Mouse (Mus musculus) naive thymus-derived CD4-positive, alpha-beta T cell, adult 2 months (primary cell): ENCODE measurements around the gene Ezh1.
A peak's percentile ranks its signal among the peaks of the same experiment; 100 is the strongest.
"Not testable (repeated sequence)": the region's sequence is repeated elsewhere in the genome, so short reads cannot be mapped to it uniquely, and the experiment has no call there.

Experiments
- DNase-seq: peaks from one replicate; pipeline ENCODE4 v3.0.0-alpha.2; 2011; ENCODE audit warnings: low read depth

Ezh1 gene

DNA sequence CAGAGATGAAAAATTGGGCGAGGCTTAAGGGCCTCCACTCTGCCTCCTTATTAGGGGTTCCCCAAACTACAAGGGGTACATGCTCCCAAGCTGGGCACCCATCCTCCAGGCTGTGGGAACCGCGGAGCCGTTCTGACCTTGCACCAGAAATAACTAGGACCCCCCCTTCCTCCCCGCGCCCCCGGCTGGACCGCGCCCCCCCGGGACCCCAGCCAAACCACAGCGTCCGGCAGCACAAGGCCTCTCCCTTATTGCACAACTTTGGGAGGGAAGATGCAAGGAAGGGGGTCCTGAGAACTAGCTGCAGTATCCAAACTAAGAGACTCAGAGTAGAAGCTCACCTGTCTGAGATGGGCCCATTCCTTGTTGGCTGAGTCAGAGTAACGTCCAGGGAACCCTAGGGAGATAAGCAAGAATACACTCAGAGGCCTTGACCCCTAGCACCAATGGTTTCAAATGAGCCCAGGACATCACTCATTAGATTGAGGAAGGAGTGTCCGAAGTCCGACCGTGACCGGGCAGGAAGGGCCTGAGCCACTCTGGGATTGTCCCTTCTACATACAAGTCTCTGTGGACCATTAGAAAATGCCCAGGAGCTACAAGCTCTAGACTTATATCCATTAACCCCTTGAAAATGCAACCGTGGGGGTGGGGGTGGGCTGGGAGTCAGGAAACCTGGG lies 57.8 kb downstream of the Ezh1 start:
- DNase-seq, result no peak

DNA sequence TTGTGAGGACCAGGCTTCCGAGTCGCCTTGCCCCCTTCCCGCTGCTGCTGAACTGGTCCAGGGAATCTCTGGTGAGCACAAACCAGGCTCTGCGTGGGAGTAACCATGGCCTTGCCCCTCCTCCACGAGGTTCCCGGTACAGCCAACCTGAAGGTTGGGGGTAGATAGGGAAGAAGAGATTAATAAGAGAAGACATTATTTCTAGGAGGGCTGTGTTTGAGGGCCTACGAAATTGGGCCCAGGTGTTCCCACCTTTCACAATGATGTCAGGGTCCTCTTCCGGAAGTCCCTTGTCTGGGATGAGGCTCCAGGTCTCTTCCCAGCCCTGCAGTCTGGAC lies 58.3 kb downstream of the Ezh1 start:
- DNase-seq, result no peak

DNA sequence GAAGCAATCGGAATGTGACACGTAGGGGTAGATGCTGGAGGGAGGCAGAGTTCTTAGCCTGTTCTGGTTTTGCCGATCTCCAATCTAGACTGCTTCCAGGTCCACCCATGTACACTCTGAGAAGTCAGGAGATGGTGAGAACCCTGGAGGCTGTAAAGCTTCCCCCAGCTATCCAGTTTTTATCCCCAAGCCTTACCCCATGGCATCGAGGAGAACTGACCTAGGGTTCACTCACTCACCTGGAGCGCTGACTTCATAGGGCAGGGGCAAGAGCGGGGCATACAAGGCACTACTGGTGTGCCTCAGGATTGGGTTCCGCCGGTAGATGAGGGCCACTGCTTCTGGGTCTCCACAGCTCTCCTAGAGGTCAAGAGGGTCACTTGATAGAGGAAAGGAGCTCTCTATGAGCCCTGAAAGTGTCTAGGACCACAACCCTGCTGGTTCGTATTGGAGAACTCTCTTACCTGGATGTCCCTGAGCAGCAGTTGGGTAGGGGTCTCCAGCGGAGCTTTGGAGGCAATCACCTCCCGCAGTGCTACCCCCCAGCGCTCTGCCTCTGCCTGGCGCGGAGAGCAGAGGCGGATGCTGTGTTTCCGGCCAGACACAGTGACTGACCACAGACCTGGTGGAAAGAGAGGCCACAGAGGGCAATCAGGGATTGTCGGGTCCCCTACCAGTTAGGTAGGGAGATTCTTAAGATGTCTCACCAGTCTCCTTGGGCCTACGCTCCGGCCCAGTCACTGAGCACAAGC lies 58.9 kb downstream of the Ezh1 start:
- no peak for DNase-seq

DNA sequence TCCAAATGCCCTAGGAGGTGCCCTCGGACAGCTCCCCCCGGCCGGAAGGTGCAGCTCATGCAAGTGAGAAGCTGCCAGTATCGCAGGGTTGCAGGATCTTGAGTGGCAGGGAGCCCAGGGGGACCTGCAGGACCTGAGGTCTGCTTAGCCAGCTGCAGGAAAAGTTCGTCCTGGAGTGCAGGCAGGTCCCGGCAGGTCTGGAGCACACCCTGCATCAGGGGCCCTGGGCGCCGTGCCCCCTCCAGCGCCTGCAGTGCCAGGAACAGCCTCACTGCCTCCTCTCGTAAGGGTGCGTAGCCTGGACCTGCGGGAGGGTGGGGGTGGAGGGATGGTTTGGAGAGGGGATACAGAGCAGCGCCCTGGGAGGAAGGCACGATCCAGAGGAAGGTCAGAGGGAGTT lies 59.9 kb downstream of the Ezh1 start:
- no peak for DNase-seq

DNA sequence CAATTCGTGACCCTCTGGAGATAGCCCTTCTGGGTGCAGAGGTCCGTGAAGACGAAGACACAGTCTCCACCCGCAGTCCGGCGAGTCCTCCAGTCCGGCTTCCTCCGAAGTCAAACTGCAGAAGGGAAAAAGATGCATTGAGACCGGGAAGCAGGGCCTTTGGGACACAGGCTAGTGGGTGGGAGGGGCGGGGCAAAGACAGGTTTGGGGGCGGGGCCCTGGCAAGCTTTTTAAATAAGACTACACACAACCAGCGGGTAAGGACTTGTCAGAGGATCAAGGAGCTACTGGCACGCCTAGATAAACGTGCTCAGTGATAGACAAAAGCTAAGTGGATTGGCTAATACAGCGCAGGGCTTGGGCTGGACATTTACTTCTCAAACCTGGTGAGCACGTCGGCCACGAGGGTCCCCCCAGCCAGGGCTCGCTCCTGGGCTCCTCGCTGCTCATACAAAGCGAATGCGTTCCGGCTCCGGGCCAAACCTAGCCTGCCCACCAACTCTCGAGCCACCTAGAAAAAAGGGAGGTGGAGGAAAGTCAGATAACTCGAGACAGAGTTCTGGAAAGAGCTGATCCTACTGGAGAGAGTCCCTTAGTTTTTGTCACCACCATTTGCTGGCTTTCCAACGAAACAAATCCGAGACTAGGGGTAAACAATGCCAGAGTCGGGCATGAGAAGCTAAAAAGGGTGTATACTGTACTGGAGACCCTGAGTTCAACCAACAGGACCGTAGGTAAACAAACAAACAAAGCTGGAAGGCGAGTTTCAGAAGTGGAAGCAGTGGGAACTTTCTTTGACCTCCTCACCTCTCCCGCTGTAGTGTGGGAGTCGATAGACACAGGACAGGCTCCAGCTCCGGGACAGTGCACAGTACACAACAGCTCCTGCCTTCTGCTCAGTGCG lies 61.3 kb downstream of the Ezh1 start:
- peak; percentile 50 for DNase-seq

DNA sequence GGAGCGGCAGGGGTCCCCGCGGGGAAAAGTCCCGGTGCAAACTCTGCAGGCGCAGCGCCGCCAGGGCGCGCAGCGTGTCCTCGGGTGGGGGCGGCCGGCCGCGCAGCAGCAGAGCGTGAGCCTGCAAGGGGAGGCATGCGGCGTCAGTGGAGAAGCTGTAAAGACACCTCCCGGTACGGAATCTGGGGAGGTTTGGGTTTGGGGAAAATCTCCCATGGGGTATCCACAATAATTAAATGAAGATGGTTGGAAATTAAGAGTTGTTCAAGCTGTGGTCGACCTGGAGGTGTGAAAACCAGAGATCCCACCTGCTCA lies 62.0 kb downstream of the Ezh1 start:
- no peak for DNase-seq

DNA sequence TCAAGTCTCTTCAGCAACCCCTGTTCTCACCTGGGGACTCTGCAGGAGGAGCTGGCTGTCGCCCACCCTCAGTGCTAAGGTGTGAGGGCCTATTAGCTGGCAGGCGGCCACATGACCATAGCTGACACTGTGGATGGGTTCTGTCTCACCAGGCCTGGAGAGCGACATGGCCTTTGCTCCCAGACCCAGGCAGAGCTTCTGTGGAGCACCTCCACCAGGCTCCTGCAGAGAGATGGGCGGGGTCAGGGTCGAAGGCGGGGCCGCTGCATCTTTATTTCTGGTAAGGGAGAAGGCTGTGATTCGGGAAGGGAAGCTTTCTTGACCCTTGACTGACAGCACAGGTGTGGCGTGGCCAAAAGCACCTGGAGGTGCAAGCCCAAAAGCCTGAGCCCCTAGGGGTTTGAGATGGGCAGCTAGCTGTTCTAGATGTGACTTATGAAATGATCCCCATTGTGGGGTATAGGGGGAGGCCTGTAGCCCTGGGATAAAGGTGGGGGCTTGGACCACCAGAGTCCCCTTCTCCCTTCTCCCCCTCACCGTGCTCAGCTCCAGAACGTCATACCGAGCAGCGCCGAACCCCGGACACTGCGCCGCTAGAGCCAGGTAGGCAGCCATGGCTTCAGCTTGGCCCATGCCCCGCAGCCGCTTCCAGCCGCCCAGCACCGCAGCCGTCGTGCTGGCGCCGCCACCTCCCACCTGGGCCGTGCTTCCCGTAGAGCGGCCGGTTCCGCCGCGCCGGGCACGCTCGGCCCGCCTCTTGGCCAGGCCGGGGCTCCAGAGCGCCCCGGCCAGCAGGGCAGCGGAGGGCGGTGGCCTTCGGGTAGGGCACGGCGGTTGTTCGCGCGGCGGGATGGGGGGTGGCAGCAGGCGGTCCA lies 62.5 kb downstream of the Ezh1 start:
- DNase-seq, result peak; percentile 18

DNA sequence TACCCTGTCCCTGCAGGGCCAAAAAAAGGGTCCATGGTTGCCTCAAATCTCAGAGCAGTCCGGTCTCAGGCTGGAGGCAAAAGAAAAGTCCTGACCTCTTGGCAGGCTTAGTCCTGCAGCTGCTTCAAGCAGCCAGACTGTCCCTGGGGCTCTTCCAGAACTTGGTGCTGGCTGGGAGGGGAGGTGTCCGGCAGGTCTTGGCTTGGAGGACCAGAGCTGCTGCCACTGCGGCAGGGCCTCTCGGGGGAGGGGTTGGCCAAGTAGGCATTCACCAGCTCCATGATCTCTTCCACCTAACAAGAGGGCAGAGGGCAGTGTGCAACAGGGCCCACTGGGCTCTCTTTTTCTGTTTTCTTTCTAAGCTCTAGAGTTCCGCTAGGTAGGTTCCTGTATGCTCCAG lies 63.5 kb downstream of the Ezh1 start:
- DNase-seq, result no peak

DNA sequence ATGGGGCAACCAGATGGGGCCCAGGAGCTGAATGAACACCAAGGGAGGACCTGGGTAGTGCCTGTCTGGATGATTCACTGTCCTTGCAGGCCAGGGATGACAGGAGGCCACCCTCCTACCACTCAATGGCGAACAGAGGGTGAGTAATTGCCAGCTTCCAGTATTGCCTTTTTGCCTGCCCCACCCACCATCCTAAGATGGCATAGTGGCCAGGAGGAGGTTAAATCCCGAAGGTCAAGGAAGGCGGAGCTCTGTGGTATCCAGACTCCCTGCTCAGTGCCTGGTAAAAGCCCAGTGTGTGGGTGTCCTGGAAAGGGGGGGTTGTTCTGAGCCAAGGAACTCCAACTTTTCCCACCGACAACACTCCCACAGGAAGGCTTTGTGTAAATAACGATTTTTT lies 64.0 kb downstream of the Ezh1 start:
- DNase-seq, result no peak

DNA sequence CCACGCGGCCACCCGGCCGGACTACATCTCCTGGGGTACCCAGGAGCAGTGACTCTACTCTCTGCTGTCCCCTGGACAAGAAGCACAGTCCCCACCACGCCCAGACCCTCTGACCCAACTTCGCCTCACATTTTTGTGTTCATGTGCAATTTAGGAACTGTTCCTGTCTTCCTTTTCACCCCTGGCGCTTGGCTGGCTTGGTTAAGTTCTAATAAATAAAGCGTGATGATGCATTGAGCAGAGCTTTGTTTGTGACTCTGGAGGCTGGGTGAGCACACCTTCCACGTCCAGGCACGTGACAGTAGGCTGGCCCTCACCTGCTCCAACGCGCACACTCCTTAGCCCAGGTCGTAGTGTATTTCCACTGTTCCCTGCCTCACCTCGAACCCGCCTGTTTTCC lies 64.7 kb downstream of the Ezh1 start:
- DNase-seq, result no peak

DNA sequence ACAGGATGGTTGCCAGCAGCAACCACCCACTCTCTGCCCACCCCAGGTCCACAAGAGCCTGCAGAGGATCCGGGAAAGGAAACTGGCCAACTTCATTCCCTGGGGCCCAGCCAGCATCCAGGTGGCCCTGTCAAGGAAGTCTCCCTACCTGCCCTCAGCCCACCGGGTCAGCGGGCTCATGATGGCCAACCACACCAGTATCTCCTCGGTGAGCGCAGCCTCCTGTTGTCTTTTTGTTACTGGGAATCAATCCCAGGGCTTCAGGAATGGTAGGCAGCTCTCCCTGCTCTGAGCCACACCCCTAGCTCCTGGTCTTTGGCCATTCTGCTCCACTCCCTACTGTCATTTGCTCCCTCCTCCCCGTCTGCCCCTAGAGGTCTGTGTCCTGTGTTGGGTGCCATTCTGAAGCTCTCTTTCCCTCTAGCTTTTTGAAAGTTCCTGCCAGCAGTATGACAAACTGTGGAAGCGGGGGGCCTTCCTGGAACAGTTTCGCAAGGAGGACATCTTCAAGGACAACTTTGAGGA lies 65.2 kb downstream of the Ezh1 start:
- DNase-seq, result not testable (repeated sequence)

DNA sequence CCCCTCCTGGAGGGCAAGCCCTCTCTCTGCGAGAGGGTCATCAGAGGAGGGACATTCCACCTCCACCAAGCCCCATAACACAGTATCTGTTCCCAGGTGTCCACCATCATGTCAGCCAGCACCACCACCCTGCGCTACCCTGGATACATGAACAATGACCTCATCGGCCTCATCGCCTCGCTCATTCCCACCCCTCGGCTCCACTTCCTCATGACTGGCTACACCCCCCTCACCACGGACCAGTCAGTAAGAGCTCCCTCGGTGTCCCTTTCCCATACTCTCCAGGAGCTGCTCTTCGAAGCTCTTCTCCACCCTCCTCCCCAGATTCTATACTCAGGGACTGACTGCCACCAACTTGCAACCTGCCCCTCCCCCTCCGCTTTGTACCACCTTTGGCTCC lies 66.1 kb downstream of the Ezh1 start:
- DNase-seq, result not testable (repeated sequence)

DNA sequence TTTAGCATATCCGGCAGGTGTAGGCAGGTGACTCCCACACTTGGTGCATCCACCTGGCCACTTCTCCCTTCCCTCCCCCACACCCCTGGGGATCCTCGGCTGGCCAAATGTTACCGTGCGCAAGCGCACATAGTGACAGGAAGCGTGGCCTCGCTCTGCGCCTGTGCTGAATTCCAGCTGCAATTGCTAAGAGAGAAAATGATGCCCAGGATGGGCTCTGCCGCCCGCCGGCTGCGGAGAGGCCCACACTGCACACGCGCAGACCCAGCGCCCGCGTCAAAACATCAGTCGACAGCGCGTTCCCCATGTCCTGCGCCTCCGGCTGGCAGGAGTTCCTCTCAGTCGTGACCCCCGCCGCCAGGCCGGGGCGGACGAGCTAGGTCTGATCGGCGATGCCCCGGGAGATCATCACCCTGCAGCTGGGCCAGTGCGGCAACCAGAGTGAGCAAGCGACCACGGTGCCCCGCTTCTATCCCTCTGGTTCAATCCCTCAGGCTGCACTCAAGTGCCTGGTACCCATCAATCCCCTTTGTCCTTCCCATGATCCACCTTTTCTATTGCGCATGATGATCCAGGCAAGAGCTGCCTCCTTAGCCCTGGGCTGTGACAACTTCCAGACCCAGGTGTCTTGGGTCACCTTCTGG lies 70.4 kb downstream of the Ezh1 start, which contains the start of gene Tubg2:
TSS of gene Tubg2 (plus strand) at position 180 of the 644 bp plus-strand sequence.
- DNase-seq, result peak; percentile 76

DNA sequence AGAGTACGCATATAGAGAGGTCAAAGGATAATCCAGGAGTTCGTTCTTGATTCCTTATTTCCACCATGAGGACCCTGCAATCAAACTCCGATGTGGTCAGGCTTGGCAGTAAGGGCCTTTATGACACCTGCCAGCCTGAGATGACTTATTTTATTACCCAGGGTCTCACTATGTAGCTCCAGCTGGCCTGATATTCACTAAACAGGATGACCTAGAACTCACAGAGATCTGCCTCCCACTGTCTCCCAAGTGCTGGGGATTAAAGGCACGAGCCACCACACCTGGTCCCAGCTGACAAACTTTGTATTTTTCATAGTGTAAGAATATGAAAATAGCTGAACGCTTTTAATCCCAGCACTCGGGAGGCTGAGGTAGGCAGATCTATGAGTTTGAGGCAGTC lies 71.1 kb downstream of the Ezh1 start:
- no peak for DNase-seq

DNA sequence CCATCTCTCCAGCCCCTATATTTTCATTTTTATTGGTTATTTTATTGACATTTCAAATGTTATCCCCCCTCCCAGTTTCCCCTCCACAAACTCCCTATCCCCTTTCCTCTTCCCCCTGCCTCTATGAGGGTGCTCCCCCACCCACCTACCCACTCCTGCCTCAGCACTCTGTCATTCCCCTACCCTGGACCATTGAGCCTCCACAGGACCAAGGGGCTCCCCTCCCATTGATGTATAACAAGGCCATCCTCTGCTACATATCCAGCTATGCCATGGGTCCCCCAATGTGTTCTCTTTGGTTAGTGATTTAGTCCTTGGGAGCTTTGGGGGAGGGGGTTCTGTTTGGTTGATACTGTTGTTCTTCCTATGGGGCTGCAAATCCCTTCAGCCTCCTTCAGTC lies 71.6 kb downstream of the Ezh1 start:
- no peak for DNase-seq

DNA sequence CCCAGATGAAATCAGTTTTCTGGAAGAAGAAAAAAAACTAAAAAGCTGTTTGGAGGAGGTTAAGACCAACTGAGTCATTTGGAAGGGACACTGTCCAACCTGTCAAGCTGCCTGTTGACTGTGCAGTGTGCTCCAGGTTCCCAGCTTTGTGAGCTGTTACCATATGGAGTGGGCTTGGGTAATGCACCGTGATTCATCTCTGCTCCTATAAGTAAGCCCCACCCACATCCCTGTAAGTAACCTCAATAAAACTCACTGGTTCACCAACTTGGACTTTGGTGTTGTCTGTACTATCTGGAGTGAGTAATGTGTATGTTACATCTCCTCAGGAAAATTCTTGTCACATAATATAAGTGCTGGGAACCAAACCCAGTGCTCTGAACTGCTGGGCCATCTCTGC lies 73.4 kb downstream of the Ezh1 start:
- DNase-seq, result no peak

DNA sequence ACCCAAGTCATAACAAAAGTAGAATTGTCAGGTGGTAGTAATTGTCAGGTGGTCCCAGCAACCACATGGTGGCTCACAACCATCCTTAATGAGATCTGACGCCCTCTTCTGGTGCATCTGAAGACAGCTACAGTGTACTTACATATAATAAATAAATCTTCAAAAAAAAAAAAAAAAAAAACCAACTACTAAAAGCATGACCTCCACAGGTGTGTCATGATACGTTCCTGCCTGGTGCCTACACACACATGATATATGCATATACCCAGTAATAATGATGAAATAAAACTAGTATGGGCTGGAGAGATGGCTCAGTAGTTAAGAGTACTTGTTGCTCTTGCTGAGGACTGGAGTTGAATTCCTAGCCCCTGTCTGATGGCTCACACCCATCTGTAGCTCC lies 75.2 kb downstream of the Ezh1 start:
- no peak for DNase-seq

DNA sequence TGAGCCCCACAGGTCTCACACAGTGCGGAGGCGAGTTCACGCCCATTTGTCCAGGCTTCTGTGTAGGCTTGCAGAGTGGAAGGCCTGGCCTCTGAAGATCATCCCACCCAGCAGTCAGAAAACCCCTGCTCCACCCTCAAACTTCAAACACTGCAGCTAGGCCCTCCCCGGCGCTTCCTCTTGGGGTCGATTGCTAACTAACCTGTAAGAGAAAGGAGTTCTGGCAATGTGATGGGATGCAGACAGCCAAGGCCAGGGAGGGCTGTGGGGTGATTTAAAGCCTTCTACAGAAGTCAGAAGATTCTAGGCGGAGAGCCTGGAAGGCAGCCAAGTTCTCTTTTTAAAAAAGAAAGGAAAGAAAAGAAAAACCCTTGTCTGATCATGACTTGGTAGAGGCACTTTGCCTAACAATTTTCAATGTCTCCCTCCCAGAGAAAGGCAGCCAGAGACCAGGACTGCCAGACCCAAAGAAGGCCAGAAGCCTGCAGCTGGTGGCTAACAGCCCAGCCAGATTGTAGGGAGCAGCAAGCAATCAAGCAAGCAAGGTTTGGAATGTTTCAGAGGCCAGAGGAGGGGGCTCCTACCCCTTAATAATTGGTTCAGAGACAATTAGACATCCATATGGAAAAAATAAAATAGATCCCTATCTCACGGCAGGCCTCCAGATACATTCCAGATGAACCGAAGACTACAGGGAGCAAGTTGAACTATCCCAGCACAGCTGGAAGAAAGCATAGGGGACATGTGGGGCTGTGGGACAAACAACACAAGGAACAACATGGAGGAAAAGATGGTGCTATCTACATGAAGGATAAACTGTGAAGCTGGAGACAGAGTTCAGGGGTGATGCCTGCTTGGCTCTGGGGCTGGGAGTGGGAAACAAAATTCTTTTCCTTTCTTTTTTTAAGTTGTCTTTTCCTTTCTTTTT lies 76.8 kb downstream of the Ezh1 start:
- DNase-seq, result no peak

DNA sequence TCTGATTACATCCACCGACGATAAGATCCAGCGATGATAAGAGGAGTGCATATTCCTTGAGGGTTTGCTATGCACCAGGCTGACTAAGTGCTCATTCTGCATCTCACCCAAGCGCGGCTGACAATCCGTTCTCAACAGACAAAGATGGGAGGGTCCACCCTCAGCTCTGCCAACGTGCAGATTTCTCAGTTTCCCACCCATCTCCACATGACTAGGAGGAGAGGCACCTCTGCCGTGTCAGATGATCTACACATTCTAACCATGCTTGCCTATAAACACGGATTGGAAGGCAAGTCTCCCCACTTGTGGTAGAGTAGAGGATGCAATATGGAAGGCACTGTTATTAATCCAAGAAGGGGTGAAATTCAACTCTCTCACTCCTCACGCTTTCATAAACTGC lies 77.5 kb downstream of the Ezh1 start:
- no peak for DNase-seq

DNA sequence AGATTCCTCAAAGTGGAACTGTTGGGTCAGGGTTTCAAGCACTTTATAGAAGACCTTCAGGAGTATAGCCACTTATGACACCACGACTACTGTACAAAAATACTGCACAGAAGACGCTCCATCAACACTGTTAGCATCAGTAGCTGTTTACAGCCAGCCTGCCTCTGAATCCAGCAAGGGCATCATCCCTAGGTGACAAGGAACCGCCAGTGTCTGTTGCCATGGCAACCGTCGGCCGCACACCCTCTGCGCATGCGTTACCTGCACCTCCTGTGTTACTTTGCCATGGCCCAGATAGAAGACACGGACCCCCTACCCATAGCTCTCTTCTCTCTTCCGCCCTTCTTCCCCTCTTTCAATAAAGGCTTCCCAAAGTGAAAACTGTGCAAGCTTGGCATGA lies 79.9 kb downstream of the Ezh1 start:
- DNase-seq, result no peak
